Mouse (Mus musculus) thymus, adult 2 months (tissue): ENCODE measurements around the gene St6galnac6. TPM values are rescaled to one million over a fixed set of nuclear protein-coding genes. Genes with fewer than 3 reads are reported as not detected.
A peak's percentile ranks its signal among the peaks of the same experiment; 100 is the strongest.

Experiments used
- DNase-seq: peaks from one replicate; pipeline ENCODE4 v3.0.0; 2021
- H3K27ac ChIP-seq: fragments of 200-500 bp; 2 replicates; pipeline ENCODE4 v1.5.1; 2012; ENCODE audit warnings: low read length, control low read depth; ENCODE audit not compliant: control insufficient read depth, insufficient read depth
- H3K27me3 ChIP-seq: fragments of 200-500 bp; 2 replicates; pipeline ENCODE4 v1.6.1; 2012; ENCODE audit warnings: mild to moderate bottlenecking, low read length, moderate library complexity, mixed read lengths; ENCODE audit not compliant: control insufficient read depth, insufficient read depth
- H3K36me3 ChIP-seq: fragments of 200-500 bp; 2 replicates; pipeline ENCODE4 v1.6.1; 2012; ENCODE audit warnings: mild to moderate bottlenecking, low read length, moderate library complexity; ENCODE audit not compliant: control insufficient read depth, insufficient read depth
- H3K4me1 ChIP-seq: fragments of 200-500 bp; replicated peaks from 2 replicates; pipeline ENCODE4 v1.6.1; 2012; ENCODE audit warnings: low read length; ENCODE audit not compliant: control insufficient read depth, insufficient read depth
- H3K4me3 ChIP-seq: fragments of 200-500 bp; 2 replicates; pipeline ENCODE4 v1.5.1; 2012; ENCODE audit warnings: mild to moderate bottlenecking, low read length, control low read depth, moderate library complexity; ENCODE audit not compliant: control insufficient read depth, insufficient read depth
- CTCF ChIP-seq: fragments of 200-500 bp; IDR thresholded peaks from 2 replicates; pipeline ENCODE4 v1.5.1; 2012; ENCODE audit warnings: mild to moderate bottlenecking, control low read depth, low read length, moderate library complexity, borderline replicate concordance; ENCODE audit not compliant: control insufficient read depth, poor library complexity, insufficient read depth; ENCODE audit errors: extremely low read depth
- POLR2A ChIP-seq: fragments of 200-500 bp; IDR thresholded peaks from 2 replicates; pipeline ENCODE4 v1.6.1; 2012; ENCODE audit warnings: mild to moderate bottlenecking, low read length, control low read depth, moderate library complexity; ENCODE audit not compliant: control insufficient read depth, poor library complexity, insufficient read depth; ENCODE audit errors: extremely low read depth
- WGBS: fragments of 180-500 bp; shearing (Covaris S2); methylation state at CpG from one replicate; pipeline ENCODE4 v1.1.7; 2018; 5-methylcytosine and 5-hydroxymethylcytosine counted together
- polyA plus RNA-seq: library from polyadenylated mRNA; depleted of rRNA; stranded (reverse); fragments of >200 nt; gene quantifications from 2 replicates; pipeline ENCODE4 v1.2.3, GENCODE M21; 2012

St6galnac6 gene
- polyA plus RNA-seq, 1 experiment: 25.9 TPM

DNA sequence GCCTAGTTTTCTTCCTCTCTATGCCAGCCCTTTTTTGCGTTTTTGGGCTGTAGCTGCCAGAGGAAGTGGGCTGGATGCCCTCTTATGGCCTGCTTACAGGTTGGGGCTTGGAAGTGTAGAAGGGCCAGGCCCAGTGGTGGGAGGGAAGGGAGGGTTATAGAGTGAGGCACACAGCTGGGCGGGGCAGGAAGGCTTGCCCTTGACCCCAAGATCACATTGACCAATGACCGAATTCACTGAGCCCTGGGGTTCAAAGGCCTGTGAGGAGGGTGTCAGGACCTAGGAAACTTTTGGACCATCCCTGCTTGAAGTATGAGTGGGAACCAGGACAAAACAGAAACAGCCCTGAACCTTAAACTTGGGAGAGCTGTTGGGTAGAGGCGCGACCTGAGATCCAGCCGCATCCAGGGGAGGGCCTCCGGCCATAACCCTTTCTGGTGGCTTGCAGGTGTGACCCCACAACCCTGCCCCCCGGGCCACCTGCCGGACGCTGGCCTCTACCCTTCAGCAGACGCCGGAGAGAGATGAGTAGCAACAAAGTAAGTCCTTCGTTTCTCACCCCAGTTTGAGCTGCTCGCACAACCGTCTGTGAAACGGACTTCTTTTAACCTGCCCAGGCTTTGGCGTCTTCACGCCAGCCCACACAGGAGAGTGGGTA is 9.4 kb downstream of the St6galnac6 start:
- H3K27ac ChIP-seq: no peak overlapping the region
- H3K27me3 ChIP-seq: peaks cover 13% of the 10 kb centered on the region
- TF ChIP-seq CTCF (no peak), POLR2A (no peak)
- peaks cover 23% of the 10 kb centered on the region for H3K4me1 ChIP-seq
- WGBS: 73% methylated on average over 18 of the region's 18 CpGs
- DNase-seq: no peak
- no peaks in the 10 kb centered on the region for H3K36me3 ChIP-seq
- no peak overlapping the region for H3K4me3 ChIP-seq

GRCm38 (mm10) chr2:32610610-32611229 is 11.2 kb downstream of the St6galnac6 start:
- H3K4me3 ChIP-seq: no peak overlapping the region
- WGBS: 23% methylated on average over 23 of the region's 23 CpGs
- H3K27ac ChIP-seq: no peak overlapping the region
- peaks cover 23% of the 10 kb centered on the region for H3K4me1 ChIP-seq
- H3K36me3 ChIP-seq: no peaks in the 10 kb centered on the region
- TF ChIP-seq POLR2A (no peak), CTCF (no peak)
- DNase-seq: peak; percentile 41
- H3K27me3 ChIP-seq: peaks cover 13% of the 10 kb centered on the region

DNA sequence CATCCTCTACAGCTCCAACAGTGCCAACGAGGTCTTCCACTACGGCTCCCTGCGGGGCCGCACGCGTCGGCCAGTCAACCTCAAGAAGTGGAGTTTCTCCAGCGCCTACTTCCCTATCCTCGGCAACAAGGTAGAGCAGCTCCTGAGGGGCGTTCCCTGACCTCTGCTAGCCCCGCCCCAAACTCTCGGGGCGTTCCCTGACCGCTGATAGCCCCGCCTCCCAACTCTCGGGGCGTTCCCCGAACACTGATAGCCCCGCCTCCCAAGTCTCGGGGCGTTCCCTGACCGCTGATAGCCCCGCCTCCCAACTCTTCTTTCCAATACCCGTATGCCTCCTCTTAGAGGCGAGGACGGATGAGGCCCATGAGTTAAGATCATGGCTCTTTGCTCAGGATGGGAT is 12.8 kb downstream of the St6galnac6 start:
- 96% methylated on average over 26 of the region's 26 CpGs for WGBS
- H3K36me3 ChIP-seq: no peaks in the 10 kb centered on the region
- no peak for DNase-seq
- peaks cover 10% of the 10 kb centered on the region for H3K27me3 ChIP-seq
- no peak overlapping the region for H3K4me3 ChIP-seq
- H3K4me1 ChIP-seq: peaks cover 16% of the 10 kb centered on the region
- no peak for TF ChIP-seq POLR2A
- TF ChIP-seq CTCF: no peak
- no peak overlapping the region for H3K27ac ChIP-seq

DNA sequence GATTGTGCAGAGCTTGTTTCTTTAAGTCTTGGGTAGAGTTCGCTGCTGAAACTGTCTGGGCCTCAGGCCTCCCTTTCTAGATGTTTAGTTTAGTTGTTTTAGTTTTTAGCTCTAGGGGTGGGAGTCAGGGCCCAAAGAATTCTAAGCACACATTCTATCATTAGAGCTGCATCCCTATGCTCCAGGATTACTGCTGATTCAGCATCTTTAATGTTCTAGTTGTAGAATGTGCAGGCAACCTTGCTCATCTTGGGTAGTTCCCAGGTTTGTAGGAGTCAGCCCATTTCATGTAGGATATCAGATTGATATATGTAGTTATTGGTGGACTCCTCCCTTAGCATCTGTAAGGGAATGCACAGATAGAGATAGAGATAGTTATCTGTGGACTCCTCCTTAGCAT is 17.6 kb downstream of the St6galnac6 start:
- no peaks in the 10 kb centered on the region for H3K27me3 ChIP-seq
- H3K36me3 ChIP-seq: no peaks in the 10 kb centered on the region
- H3K4me3 ChIP-seq: no peak overlapping the region
- TF ChIP-seq POLR2A (no peak), CTCF (no peak)
- H3K4me1 ChIP-seq: no peaks in the 10 kb centered on the region
- WGBS: 100% methylated on average over 1 of the region's 1 CpGs
- no peak for DNase-seq
- H3K27ac ChIP-seq: no peak overlapping the region

DNA sequence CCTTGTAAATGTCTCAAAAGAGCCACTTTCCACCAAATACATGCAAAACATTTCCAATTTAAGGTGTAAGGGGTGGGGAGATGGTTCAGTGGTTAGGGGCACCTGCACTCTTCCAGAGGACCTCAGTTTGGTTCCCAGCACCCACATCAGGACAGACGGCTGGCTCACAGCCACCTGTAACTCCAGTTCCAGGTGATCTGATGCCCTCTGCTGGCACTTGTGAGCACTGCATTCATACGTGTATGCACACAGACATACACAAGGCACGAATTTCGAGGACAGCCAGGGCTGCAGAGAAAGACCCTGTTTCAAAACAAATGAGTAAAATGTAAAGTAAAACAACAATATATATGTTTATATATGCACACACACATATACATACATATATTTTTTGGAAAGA is 18.1 kb downstream of the St6galnac6 start:
- WGBS: 98% methylated on average over 4 of the region's 4 CpGs
- H3K36me3 ChIP-seq: no peaks in the 10 kb centered on the region
- no peak for DNase-seq

DNA sequence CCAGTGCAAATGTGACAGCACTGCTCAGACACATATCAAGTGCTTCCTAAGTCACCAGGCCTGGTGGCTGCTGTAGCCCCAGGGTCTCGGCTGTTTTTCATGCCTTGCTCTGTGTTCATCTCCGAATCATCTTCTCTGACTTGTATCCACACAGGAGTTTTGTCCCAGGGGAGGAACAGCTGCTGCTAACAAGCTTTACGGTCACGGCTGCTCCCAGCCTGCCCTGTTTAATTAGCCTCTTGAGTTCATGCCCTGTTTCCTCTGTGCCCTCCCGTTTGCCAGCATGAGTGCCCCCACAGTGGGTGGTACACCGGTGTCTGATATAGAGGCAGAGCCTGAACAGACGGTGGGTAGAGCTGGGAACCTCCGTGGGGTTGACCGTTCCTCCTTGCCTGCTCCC is 18.5 kb downstream of the St6galnac6 start:
- 98% methylated on average over 9 of the region's 9 CpGs for WGBS
- DNase-seq: no peak
- no peak overlapping the region for H3K4me3 ChIP-seq
- H3K27ac ChIP-seq: no peak overlapping the region
- no peaks in the 10 kb centered on the region for H3K27me3 ChIP-seq
- no peaks in the 10 kb centered on the region for H3K36me3 ChIP-seq
- no peak for TF ChIP-seq POLR2A
- no peak for TF ChIP-seq CTCF
- no peaks in the 10 kb centered on the region for H3K4me1 ChIP-seq

More for the DNA sequence above, 18.1 kb downstream of the St6galnac6 start:
- TF ChIP-seq CTCF (0 out of 2 replicates have a peak, but pooled peaks have one; percentile 23), POLR2A (no peak)
- H3K4me1 ChIP-seq: no peaks in the 10 kb centered on the region
- no peak overlapping the region for H3K27ac ChIP-seq
- H3K27me3 ChIP-seq: no peaks in the 10 kb centered on the region
- H3K4me3 ChIP-seq: no peak overlapping the region
